Mouse (Mus musculus) embryonic stem cell, embryonic (primary cell): ENCODE measurements around the gene Krt80.

Experiments
- CTCF ChIA-PET, 4 experiments: fragments of 300-600 bp in 2 of 4; fragments of 350-600 bp in 2 of 4; sonication (Branson Sonifier 250); formaldehyde crosslinking; loops; one replicate each; lab custom pipeline; 2022; ENCODE audit warnings: inconsistent platforms in 2 of 4; lab: Charles Lee
- POLR2A ChIA-PET, 4 experiments: fragments of 300-600 bp in 2 of 4; fragments of 350-600 bp in 2 of 4; sonication (Branson Sonifier 250); formaldehyde crosslinking; loops; one replicate each; lab custom pipeline; 2022; ENCODE audit warnings: antibody characterized with exemption in 4 of 4, inconsistent platforms in 1 of 4; lab: Charles Lee

Gene Krt80

DNA sequence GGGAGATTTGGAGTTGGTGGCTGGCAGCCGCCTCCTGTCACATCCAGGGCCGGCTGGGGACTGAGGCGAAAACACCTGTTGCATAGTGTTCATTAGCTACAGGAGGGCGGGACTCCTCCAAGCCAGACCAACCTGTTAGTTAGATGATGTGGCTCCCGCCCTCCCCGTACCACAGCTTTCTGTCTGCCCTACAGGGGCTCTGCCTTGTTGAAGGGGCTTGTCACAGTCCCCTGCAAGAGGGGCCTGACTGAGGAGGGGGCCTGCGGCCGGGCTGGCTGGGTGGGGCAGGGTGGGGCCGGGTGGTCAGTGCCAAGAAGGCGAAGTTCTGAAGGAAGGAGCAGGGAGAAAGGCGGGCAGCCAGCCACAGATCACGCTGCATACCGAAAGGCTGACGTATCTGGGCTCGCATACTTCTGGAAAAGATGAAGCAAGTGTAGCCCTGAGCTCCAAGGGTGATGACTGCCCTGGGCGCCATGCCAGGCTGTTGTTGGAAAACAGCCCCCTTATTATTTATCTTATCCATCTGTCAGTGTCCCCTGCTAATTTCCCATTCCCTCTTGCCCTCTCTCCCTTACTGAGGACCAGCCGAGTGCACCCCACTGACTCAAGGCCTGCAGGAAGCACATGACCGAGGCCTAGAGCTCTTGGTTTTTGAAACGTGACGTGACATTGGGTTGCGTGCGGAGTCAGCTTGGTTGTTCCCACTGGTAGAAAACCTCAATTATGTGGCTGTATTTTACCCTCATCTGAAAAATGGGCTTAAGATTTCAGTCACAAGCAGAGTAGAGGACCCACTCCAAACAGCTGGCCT lies at the start of gene Krt80:
Gene Krt80, minus strand, starts transcription at position 62 of the 811 bp plus-strand sequence.
- CTCF ChIA-PET: interaction anchor here in 2 of 4 experiments (0.5 to 1.6 kb wide), 8 partner anchors 9 to 511 kb away, joined by 3 to 6 read pairs (median 4); no protein-coding TSS in a partner anchor
- POLR2A ChIA-PET: interaction anchor here in 2 of 4 experiments (0.6 to 1.5 kb wide), 6 partner anchors 9 to 1911 kb away, joined by 3 to 4 read pairs (median 3); partner anchors contain the start of gene Krt87 (in 1 of the 2)

DNA sequence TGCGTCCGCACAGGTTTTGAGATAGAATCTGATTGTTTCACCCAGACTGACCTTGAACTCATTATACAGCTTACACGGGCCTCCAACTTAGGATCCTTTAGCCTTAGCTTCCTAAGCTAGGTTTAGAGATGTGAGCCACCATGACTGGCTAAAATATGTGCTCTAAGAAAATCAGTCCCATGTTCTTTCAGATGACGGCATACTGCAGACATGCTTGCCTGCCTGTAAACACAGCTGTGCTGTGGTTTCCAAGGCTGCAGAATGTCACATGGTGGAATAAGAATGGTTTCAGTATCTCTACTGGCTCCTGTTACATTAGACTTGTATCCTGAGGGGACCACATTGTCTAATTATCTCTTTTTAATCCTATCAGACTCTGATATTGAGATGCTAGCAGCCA lies 49.0 kb upstream of the Krt80 start:
- CTCF ChIA-PET: no interaction called here
- POLR2A ChIA-PET: no interaction called here

DNA sequence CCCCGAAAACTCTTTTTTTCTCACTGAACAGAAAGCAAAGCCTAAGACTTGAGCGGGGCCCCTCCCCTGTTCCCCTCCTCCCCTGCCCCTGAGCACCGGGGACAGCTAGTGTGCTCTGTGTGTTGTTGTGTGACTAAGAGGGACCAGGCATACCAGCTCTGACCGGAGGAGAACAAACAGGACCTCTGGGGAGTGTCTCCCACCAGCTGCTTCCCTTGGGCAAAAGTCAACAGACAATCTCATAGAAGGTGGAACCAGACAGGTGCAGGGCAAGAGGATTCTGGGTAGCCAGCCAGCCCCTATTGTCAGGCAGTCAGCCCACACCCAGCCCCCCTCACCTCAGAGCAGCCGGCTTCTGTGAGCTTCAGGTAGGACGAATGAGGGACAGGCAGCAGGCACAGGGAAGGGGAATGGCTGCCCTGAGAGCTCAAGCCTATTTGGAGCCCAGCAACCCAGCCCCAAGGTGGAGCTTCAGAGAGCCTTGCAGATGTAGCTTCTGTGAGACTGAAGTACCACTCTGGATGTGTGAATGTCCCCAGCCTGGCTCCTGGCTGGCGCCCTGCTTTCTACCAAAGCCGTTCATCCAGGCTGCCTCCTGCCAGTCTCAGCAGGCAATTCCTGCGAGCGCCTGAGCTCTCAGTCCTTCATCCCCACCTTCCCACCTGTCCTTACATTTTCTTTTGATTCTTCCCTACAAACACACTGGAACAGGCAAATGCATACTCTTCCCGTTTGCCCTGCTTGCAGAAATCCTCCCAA lies 45.0 kb upstream of the Krt80 start:
- POLR2A ChIA-PET: interaction anchor here in 3 of 4 experiments (0.6 to 2.7 kb wide), 17 partner anchors 8 to 1585 kb away, joined by 3 to 17 read pairs (median 3); partner anchors contain the start of gene Krt80 (in 1 of the 3)

DNA sequence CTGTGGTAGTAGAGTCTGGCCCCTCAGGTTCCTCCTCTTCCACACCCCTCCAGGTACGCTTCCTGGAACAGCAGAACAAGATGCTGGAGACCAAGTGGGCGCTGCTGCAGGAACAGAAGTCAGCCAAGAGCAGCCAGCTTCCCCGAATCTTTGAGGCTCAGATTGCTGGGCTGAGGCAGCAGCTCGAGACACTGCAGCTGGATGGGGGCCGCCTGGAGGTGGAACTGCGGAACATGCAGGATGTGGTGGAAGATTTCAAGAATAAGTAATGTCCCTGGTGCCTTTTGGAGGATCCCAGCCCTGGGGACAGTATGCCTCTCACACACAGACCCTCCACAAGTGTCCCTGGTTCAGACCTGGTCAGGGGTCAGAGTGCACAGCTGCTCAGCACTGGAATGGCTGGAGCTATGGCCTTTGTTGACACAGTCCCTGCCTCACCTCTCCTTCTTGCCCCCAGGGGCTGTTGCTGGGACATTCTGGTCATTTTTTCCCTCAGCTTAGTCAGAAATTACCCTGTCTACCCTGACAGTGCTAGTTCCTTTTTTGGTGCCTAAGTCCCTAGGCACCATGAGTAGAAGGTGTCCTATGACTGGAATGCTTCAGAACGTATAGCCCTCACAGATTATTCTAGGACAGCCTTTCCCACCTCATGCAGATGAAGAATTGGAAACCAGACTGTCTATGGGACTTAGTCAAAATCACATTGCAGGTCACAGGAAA lies 44.1 kb upstream of the Krt80 start:
- POLR2A ChIA-PET: interaction anchor here in 2 of 4 experiments (0.6 to 2.7 kb wide), 9 partner anchors 9 to 832 kb away, joined by 3 to 17 read pairs (median 5); no protein-coding TSS in a partner anchor
- CTCF ChIA-PET: interaction anchor here in 2 of 4 experiments (1.1 to 3.1 kb wide), 12 partner anchors 10 to 173 kb away, joined by 3 to 10 read pairs (median 5); partner anchors contain the start of gene Krt86 (in 1 of the 2)

More for the DNA sequence above, 45.0 kb upstream of the Krt80 start:
- CTCF ChIA-PET: interaction anchor here (0.5 to 3.1 kb wide), 18 partner anchors 10 to 928 kb away, joined by 3 to 10 read pairs (median 4); partner anchors contain the start of genes Krt86 (in 1 of the 4) and Krt87 (in 1 of the 4)

DNA sequence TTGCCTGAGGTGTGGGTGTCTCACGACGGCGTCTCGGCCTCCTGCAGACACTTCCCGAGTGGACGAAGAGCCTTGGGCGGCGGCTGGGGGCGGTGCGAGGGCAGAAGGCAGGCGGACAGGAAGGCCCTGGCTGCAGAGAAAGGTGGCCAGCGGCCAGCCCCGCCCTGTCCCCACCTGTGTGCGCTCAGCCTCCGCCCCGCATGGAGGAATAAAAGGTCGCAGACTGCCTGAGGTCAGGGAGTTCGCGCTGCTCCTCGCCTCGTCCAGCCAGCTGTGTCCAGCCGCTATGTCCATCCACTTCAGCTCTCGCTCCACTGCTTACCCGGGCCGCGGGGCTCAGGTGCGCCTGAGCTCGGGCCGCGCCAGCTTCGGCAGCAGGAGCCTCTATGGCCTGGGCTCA lies 42.2 kb upstream of the Krt80 start:
- ChIA-PET POLR2A (interaction anchor here (0.6 to 2.0 kb wide), 4 partner anchors 9 to 16 kb away, joined by 3 to 4 read pairs (median 4); no protein-coding TSS in a partner anchor), CTCF (interaction anchor here in 3 of 4 experiments (0.6 to 1.1 kb wide), 3 partner anchors 25 to 1815 kb away, joined by 3 to 4 read pairs (median 4); no protein-coding TSS in a partner anchor)

DNA sequence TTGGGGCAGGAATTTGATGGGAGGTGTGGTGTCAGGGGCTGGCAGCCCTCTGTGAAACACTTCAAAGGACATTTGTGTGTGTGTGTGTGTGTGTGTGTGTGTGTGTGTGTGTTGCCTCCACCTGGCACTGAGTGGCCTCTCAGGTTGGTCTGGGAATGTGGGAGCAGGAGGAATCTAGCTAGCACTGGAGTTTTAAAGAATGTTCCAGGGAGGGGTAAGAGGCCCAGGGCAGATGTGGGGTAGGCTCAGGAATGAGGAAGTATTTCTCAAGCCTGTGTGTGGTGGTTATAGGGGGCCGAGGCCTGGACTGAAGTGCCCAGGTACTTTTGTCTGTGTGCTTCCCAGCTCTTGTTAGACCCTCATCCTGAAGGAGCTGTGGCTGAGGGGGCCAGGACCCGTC lies 40.8 kb upstream of the Krt80 start, which contains the start of gene Krt7:
Gene Krt7, plus strand, starts transcription at position 269 of the 400 bp plus-strand sequence.
- ChIA-PET POLR2A (no interaction called here), CTCF (interaction anchor here in 2 of 4 experiments (0.6 to 0.8 kb wide), 4 partner anchors 12 to 1521 kb away, joined by 3 to 5 read pairs (median 3); no protein-coding TSS in a partner anchor)

DNA sequence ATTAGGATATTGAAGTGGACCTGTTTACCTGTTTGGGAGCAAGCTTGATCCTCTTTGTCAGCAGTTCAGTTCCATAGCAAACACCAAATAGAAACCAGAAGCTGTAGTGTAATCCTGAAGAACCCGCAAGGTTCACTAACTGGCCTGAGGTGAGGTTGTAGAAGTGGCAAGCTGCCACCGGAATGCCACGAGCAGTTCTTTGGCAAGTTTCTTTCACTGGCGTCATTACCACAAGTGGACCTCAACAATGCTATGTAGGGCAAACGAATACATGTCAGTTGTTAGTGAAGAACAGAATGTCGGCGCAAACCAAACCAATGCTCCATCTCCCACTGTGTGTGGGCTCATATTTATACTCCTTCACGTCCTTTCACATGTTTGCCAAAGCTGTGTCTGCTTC lies 28.3 kb upstream of the Krt80 start:
- POLR2A ChIA-PET: no interaction called here
- CTCF ChIA-PET: interaction anchor here in 2 of 4 experiments (0.6 to 0.7 kb wide), 4 partner anchors 9 to 572 kb away, joined by 3 to 12 read pairs (median 5); no protein-coding TSS in a partner anchor

DNA sequence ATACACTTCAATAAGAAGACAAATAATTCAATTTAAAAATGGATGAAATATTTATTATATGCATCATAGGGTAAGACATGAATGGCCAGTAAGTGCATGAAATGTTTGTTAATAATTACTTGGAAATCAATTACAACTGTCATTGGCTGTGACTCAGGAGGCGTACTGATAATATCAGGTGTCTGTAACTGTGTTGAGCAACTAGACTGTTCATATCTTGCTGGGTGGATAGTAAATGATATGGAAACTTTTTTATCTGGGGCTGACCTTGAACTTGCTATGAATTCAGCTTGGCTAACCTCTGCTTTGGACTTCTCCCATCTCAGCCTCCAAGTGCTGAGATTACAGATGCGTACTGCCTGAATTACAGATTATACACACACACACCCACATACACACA lies 27.7 kb upstream of the Krt80 start:
- CTCF ChIA-PET: interaction anchor here in 1 of 4 experiments (0.7 kb wide), 1 partner anchor 147 kb away, joined by 4 read pairs; no protein-coding TSS in a partner anchor
- POLR2A ChIA-PET: no interaction called here

DNA sequence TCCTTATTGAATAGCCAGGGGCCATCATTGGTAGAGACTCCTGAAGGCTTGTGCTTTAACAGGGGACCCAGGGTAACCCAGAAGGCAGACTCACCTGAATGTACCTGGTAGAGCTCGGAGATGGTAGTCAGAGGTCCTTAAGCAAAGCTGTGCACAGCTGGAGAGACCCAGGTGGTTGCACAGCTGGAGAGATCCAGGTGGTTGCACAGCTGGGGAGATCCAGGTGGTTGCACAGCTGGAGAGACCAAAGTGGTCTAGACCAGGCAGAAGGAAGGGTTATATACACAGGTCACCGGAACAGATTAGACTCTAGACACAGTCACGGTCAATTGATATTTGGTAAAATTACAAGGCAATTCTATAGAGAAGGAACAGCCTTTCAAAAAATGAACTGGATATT lies 27.0 kb upstream of the Krt80 start:
- ChIA-PET POLR2A (interaction anchor here in 2 of 4 experiments (1.1 to 1.5 kb wide), 2 partner anchors 21 to 32 kb away, joined by 3 read pairs; no protein-coding TSS in a partner anchor), CTCF (interaction anchor here in 1 of 4 experiments (1.2 kb wide), 1 partner anchor 10 kb away, joined by 3 read pairs; no protein-coding TSS in a partner anchor)

DNA sequence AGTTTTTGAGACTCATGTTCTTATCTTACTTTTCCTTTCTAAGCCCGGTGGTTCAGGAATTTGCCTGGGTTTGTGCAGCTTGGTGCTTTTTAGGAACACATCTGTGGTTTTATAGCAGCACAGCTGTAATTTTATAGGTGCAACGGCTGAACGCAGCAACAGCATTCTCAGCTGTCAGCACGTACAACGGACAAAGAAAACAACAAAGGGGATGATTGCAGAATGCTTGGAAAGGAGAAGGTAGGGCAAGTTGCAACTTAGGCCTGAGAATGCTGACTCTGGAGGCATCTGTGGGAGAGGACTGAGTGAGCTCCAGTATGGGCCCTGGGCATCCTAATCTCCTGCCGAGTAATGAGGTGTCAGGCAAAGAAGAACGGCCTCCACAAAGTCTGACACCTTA lies 26.5 kb upstream of the Krt80 start:
- POLR2A ChIA-PET: interaction anchor here in 3 of 4 experiments (0.6 to 1.5 kb wide), 3 partner anchors 11 to 31 kb away, joined by 3 read pairs; no protein-coding TSS in a partner anchor
- CTCF ChIA-PET: interaction anchor here in 2 of 4 experiments (0.6 to 1.4 kb wide), 2 partner anchors 9 to 56 kb away, joined by 3 read pairs; no protein-coding TSS in a partner anchor

DNA sequence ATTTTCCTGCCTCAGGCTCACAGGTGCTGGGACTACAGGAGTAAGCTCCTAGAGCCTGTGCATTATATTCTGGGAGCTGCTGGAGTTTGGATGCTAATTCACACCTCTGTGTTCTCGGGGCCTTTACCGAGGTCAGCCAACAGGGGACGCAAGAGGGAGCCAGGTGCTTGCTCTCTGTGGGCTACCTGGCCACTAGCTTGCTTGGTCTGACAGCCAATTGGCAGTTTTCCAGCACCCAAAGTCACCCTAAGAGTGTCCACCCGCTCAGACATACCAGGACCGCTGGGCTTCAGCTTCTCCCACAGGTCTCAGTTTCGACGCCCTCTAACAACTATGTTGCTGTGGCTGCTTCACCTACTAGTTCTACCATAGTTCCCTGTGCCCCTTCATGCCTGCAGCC lies 24.9 kb upstream of the Krt80 start:
- ChIA-PET CTCF (interaction anchor here (0.5 to 1.4 kb wide), 21 partner anchors 9 to 655 kb away, joined by 3 to 8 read pairs (median 3); partner anchors contain the start of genes Krt80 (in 1 of the 4) and Krt86 (in 1 of the 4)), POLR2A (interaction anchor here in 1 of 4 experiments (0.8 kb wide), 1 partner anchor 416 kb away, joined by 3 read pairs; no protein-coding TSS in a partner anchor)

DNA sequence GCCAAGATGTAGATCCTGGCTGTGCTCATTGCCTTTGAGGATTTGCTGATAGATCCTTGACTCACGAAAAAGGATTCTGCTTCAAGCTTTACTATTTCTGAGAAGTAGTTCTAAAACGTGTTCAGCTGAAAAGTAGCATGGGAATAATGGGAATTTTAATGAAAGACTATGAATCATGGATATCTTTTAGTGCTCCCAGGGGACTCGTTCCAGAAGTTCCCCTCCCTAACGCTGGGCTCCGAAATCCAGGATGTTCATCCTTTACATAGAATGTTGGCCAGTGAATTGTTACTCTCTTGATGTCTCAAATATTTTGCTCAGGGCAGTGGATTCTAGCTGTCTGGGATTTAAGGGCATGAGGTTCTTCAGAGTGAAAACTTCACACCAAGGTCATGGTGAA lies 22.3 kb upstream of the Krt80 start:
- ChIA-PET CTCF (no interaction called here), POLR2A (interaction anchor here in 1 of 4 experiments (0.6 kb wide), 1 partner anchor 1714 kb away, joined by 3 read pairs; no protein-coding TSS in a partner anchor)

DNA sequence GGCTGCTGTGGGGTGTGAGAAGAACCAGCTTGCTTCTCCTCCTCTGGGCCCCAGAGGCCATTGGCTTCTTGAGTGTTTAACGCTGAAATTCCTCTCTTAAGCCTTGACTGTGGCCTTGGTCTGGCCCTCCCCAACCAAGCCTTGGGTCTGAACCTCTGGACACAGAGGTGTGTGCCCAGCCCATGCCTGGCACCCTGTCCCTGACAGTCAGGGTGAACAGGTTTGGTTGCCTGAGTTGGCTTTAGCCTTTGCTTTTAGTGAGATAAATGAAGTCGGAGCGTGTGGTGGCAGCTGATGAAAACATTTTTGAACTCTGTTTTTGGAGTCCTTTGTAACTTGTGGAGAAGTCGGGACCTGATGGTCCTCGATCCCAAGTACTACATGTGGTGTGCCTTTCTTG lies 20.2 kb upstream of the Krt80 start:
- ChIA-PET CTCF (no interaction called here), POLR2A (no interaction called here)

DNA sequence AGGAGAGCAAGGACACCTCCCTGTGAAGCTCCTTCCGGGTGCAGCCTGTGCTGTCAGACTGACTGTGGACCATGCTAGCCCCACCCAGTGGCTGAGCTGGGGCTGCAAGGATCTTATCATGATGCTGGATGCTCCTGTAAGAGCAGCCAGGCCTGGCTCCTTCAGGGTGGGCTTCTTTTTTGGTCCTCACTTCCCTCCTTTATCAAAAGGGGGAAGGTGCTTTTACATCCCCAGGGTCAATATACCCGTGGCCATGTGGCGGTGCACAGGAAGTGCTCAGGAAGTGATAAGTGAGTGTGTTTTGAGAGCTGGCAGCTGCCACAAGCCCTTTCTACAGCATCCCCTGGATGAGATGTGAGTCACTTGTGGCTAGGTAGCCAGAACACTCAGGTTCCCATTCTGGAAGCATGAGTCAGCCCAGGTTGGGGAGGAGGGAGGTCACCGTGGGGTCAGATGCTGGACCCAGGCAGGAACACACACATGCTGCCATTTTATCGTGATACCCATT lies 18.1 kb upstream of the Krt80 start:
- CTCF ChIA-PET: interaction anchor here (0.6 to 3.4 kb wide), 41 partner anchors 12 to 596 kb away, joined by 3 to 57 read pairs (median 5); partner anchors contain the start of genes Krt7 (in 1 of the 4) and Krt86 (in 1 of the 4)
- POLR2A ChIA-PET: interaction anchor here in 1 of 4 experiments (0.8 to 1.6 kb wide), 3 partner anchors 18 to 33 kb away, joined by 4 to 7 read pairs (median 4); partner anchors contain the start of gene Krt80

DNA sequence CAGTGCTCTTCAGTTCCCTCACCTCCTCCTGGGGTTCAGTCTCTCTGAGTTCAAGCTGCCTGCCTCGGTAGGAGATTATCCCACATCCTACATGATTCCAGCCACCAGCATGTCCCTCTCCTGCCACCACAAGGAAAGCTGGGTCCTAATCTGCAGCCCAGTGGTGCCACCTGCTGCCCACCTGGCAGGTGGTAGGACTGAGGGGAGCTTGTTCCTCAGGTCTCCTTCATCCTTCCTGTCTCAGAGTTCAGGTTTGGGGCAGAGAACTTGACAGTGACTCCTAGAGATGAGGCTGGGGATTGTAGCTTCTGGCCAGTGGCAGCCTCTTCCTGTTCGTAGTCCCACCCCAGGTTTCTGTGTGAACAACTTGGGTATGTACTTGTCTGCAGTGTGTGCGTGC lies 17.2 kb upstream of the Krt80 start:
- ChIA-PET CTCF (interaction anchor here (0.5 to 3.4 kb wide), 56 partner anchors 9 to 597 kb away, joined by 3 to 57 read pairs (median 4); partner anchors contain the start of genes Krt7 (in 1 of the 4) and Krt86 (in 1 of the 4)), POLR2A (interaction anchor here in 2 of 4 experiments (0.5 to 1.6 kb wide), 5 partner anchors 17 to 76 kb away, joined by 3 to 7 read pairs (median 4); partner anchors contain the start of gene Krt80 (in 1 of the 2))

DNA sequence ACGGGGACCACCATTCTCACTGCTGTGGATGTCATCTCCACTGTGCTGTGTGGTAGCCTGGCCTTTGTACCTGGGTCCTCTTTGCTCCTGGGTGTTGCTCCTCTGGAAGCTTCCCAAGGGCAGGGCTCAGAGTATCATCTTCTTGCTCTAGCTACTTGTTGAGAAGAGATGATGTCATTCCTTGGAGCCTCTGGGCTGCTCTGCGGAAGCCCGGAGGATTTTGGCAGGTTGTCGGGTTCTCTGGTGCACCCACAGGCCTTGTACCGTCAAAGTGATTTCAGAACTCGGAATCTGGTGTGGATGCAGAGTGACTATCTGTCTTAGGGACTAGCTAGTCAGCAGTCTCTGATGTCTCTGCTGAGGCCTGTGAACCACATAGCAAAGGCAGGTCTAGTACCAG lies 15.1 kb upstream of the Krt80 start:
- CTCF ChIA-PET: interaction anchor here in 3 of 4 experiments (0.6 to 2.2 kb wide), 3 partner anchors 15 to 599 kb away, joined by 3 to 6 read pairs (median 3); partner anchors contain the start of gene Krt80 (in 1 of the 3)
- POLR2A ChIA-PET: interaction anchor here in 2 of 4 experiments (0.8 to 1.0 kb wide), 2 partner anchors 8 to 12 kb away, joined by 3 read pairs; no protein-coding TSS in a partner anchor
